Mouse (Mus musculus) midbrain, embryonic 15.5 days (tissue): ENCODE measurements around the gene Tpcn1. TPM values are rescaled to one million over a fixed set of nuclear protein-coding genes. Genes with fewer than 3 reads are reported as not detected.
A peak's percentile ranks its signal among the peaks of the same experiment; 100 is the strongest.

Experiments
- ATAC-seq: fragments of 200-750 bp; cut with Nextera tagmentation; replicated peaks from 2 replicates; pipeline ENCODE4 v1.8.0; 2017; ENCODE audit warnings: moderate TSS enrichment
- H3K27ac ChIP-seq: fragments of 300-500 bp; sonication (generic); 2 replicates; pipeline ENCODE4 v1.5.1; 2015; ENCODE audit warnings: mild to moderate bottlenecking, inconsistent platforms
- H3K27me3 ChIP-seq: fragments of 300-500 bp; sonication (generic); replicated peaks from 2 replicates; pipeline ENCODE4 v1.6.1; 2015; ENCODE audit warnings: inconsistent platforms
- H3K36me3 ChIP-seq: fragments of 300-500 bp; sonication (generic); replicated peaks from 2 replicates; pipeline ENCODE4 v1.6.1; 2015; ENCODE audit warnings: inconsistent platforms
- H3K4me1 ChIP-seq: fragments of 300-500 bp; sonication (generic); 2 replicates; pipeline ENCODE4 v1.6.1; 2015; ENCODE audit warnings: inconsistent platforms
- H3K4me2 ChIP-seq: fragments of 300-500 bp; sonication (generic); 2 replicates; pipeline ENCODE4 v1.6.1; 2015; ENCODE audit warnings: inconsistent platforms, mild to moderate bottlenecking, moderate library complexity
- H3K4me3 ChIP-seq: fragments of 300-500 bp; sonication (generic); 2 replicates; pipeline ENCODE4 v1.5.1; 2015; ENCODE audit warnings: mild to moderate bottlenecking, inconsistent platforms
- H3K9ac ChIP-seq: fragments of 300-500 bp; sonication (generic); 2 replicates; pipeline ENCODE4 v1.6.1; 2015; ENCODE audit warnings: mild to moderate bottlenecking, inconsistent platforms
- H3K9me3 ChIP-seq: fragments of 300-500 bp; sonication (generic); 2 replicates; pipeline ENCODE4 v1.6.1; 2016; ENCODE audit warnings: inconsistent platforms
- WGBS: fragments of 180-500 bp; shearing (Covaris S2); methylation state at CpG from one replicate; pipeline ENCODE4 v1.1.7; 2015; ENCODE audit warnings: mixed read lengths; 5-methylcytosine and 5-hydroxymethylcytosine counted together
- polyA plus RNA-seq: library from polyadenylated mRNA; unstranded; fragments of >200 nt; fragmentation: Nextera tagmentation; extraction: Ambion mirVana; gene quantifications from 2 replicates; pipeline ENCODE4 v1.2.1, GENCODE M21; 2015

Gene Tpcn1
- polyA plus RNA-seq, 1 experiment from 2014 or later, result 17.7 TPM

GRCm38 (mm10) chr5:120571056-120571740, 17.3 kb downstream of the Tpcn1 start:
- H3K4me3 ChIP-seq, result no peak overlapping the region
- ATAC-seq, result no peak
- WGBS, result 50% methylated on average over 14 of the region's 14 CpGs
- no peak overlapping the region for H3K9ac ChIP-seq
- H3K9me3 ChIP-seq, result no peaks in the 10 kb centered on the region
- peaks cover 52% of the 10 kb centered on the region for H3K4me1 ChIP-seq
- H3K36me3 ChIP-seq, result no peaks in the 10 kb centered on the region
- H3K4me2 ChIP-seq, result no peak overlapping the region
- H3K27ac ChIP-seq, result no peak overlapping the region
- no peaks in the 10 kb centered on the region for H3K27me3 ChIP-seq

DNA sequence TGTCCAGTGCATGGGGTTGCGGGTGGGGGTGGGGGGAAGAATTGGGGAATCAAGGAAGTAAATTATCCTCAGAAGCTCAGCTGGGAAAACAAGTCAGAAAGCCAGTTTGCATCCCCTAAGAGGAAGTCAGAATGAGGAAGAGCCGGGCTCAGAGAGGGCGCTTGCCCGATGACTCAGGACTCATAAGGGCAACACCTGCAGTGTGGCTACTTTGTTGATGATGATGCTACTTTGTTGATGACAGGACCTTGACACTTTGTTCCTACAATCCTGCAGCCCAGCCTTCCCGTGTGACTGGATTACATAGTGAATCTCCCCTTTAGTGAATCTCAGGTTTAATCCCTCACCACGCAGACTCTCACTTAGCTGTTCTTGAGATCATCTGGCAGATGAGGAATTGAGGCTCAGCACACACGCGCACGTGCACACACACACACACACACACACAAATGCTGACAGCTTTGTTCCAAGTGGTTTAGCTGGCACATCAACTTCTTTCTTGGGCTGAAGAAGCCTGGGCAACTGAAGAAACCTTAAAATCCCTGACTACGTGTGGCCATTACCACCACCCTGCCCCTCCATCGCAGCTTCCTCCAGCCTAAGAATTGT, 18.1 kb downstream of the Tpcn1 start:
- no peak overlapping the region for H3K9ac ChIP-seq
- no peaks in the 10 kb centered on the region for H3K36me3 ChIP-seq
- H3K4me2 ChIP-seq, result no peak overlapping the region
- no peaks in the 10 kb centered on the region for H3K27me3 ChIP-seq
- no peaks in the 10 kb centered on the region for H3K9me3 ChIP-seq
- H3K27ac ChIP-seq, result no peak overlapping the region
- H3K4me1 ChIP-seq, result peaks cover 60% of the 10 kb centered on the region
- ATAC-seq, result no peak
- no peak overlapping the region for H3K4me3 ChIP-seq
- 78% methylated on average over 11 of the region's 11 CpGs for WGBS

DNA sequence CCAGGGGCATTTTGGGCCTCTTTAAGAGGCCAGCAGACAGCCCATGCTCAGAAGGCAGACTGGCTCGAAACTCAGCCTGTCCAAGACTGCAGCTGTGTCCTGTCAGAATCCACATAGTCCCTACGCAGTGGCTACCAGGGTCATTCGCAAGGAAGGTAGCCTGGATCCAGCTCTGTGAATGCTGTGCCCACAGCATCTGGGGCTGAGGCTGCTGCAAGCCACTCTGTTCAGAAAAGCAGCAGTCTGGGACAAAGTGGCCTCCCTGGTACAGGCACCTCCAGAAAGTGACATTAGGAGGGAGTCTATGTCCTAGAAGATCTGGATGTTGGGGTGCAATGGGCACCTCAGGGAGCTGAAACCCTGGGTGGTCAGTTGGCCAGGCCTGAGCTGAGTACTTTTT, 18.7 kb downstream of the Tpcn1 start:
- Histone ChIP-seq H3K27ac (no peak overlapping the region), H3K4me2 (no peak overlapping the region), H3K9ac (no peak overlapping the region), H3K9me3 (no peaks in the 10 kb centered on the region), H3K27me3 (no peaks in the 10 kb centered on the region), H3K4me1 (peaks cover 65% of the 10 kb centered on the region), H3K4me3 (no peak overlapping the region), H3K36me3 (no peaks in the 10 kb centered on the region)
- no peak for ATAC-seq
- 88% methylated on average over 3 of the region's 3 CpGs for WGBS

- Histone ChIP-seq H3K4me2 (no peak overlapping the region), H3K27ac (peak overlapping the region; percentile 78), H3K36me3 (no peaks in the 10 kb centered on the region), H3K4me3 (no peak overlapping the region), H3K9me3 (no peaks in the 10 kb centered on the region), H3K27me3 (no peaks in the 10 kb centered on the region), H3K4me1 (peaks cover 67% of the 10 kb centered on the region), H3K9ac (no peak overlapping the region)
- WGBS, result 83% methylated on average over 4 of the region's 4 CpGs
- no peak for ATAC-seq
Measured at GRCm38 (mm10) chr5:120568964-120569363, 19.5 kb downstream of the Tpcn1 start.

DNA sequence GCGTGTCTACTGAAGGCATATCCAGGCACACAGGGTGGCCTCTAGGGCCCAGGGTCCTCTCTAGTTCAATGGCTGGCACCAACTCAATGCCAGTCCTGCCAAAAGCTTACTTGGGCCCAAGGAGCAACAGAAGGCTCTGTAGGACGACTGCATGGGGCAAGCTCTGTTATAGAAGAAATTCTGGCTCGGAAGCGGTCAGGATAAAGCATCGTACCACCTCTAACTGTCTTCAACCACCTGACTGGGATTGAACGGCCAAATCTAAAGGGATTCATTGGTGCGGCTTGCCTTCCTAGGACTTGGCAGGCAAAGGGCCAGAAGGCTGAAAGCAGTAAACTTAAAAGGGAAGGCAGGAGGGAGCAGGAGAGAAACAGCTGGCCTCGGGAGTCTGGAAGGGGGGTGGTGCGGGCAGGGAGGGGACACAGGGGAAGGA, 20.1 kb downstream of the Tpcn1 start:
- H3K9me3 ChIP-seq, result no peaks in the 10 kb centered on the region
- peak overlapping the region; percentile 78 for H3K27ac ChIP-seq
- ATAC-seq, result no peak
- H3K9ac ChIP-seq, result no peak overlapping the region
- 47% methylated on average over 9 of the region's 9 CpGs for WGBS
- H3K4me3 ChIP-seq, result no peak overlapping the region
- no peaks in the 10 kb centered on the region for H3K36me3 ChIP-seq
- H3K4me1 ChIP-seq, result peaks cover 71% of the 10 kb centered on the region
- no peaks in the 10 kb centered on the region for H3K27me3 ChIP-seq
- H3K4me2 ChIP-seq, result peak overlapping the region; percentile 18; the same call in 1 of the 2 replicates

DNA sequence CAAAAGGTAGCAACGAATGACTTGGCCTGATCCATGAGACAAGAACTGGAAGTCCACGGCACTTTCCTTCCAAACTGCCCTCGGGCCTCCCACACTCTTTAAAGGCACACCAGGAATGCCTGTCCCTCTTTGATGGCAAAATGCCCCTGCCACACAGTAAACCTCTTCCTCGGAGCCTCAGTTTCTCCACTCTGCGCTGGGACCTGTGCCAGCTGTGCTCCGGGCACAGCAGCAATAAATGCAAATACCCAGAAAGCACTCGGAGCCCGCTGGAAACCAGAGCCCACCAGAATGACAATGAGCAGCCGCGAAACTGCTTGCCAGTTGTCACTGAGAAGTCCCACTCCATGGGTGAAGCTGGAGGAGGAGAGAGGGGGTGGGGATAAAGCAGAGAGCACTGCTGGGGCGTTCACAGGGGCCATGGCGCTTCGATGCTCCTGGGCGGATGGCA, 20.7 kb downstream of the Tpcn1 start:
- no peak overlapping the region for H3K9ac ChIP-seq
- 24% methylated on average over 14 of the region's 14 CpGs for WGBS
- no peak overlapping the region for H3K4me3 ChIP-seq
- no peaks in the 10 kb centered on the region for H3K27me3 ChIP-seq
- peak overlapping the region; percentile 78 for H3K27ac ChIP-seq
- H3K36me3 ChIP-seq, result no peaks in the 10 kb centered on the region
- H3K4me2 ChIP-seq, result peak overlapping the region; percentile 18
- H3K4me1 ChIP-seq, result peaks cover 74% of the 10 kb centered on the region
- no peaks in the 10 kb centered on the region for H3K9me3 ChIP-seq
- peak; percentile 8; the same call in 1 of the 2 replicates for ATAC-seq

DNA sequence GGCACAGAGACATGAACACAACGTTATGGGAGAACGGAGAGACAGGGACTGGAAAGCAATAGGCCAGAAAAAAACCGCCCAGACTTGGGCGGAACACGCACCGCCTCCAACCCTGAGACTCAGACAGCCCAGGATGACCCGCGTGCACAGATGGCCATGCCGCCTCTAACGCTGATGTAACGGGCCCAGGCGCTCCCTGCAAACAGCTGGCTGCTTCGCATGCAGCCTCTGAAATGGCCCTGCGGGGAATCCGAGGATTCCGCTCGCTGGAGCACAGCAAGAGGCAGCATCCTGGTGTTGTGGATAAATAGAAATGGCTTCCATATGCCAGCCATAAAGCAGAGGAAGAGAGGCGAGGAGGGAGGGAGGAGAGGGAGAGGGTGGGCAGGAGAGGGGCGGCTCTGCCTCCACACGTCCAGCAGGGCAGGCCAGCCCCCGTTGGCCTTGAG, 21.2 kb downstream of the Tpcn1 start:
- 11% methylated on average over 21 of the region's 21 CpGs for WGBS
- H3K4me1 ChIP-seq, result peaks cover 75% of the 10 kb centered on the region
- H3K9me3 ChIP-seq, result no peaks in the 10 kb centered on the region
- no peaks in the 10 kb centered on the region for H3K36me3 ChIP-seq
- H3K4me3 ChIP-seq, result no peak overlapping the region
- H3K4me2 ChIP-seq, result peak overlapping the region; percentile 18
- H3K27ac ChIP-seq, result peak overlapping the region; percentile 78
- peak overlapping the region; percentile 2; the same call in 1 of the 2 replicates for H3K9ac ChIP-seq
- H3K27me3 ChIP-seq, result no peaks in the 10 kb centered on the region
- ATAC-seq, result peak; percentile 49

DNA sequence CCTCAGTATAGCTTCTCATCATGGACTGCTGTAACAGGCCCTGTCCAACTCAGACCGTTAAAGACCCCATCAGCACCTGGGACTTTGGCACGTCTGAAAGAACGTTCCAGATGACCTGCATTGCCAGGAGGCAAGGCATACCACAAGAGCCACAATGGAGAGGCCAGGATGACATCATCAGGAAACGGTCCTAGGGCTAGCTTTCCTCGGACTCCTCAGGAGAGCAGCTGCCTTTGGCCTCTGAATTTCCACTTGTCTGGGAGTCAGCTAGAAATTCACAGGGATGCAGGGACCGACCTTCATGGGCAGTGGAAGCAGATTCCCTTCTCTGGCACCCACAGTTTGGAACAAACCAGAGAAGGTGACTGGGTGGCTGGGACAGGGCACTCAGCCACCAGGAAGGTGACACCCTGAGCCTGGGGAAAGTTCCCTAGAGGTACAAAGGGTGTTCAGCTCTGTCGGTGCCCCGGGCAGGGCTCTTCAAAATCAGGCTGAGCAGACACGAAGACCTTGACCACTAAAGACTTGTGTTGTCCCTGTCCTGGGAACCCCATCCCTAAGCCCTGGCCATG, 21.7 kb downstream of the Tpcn1 start:
- Histone ChIP-seq H3K27me3 (no peaks in the 10 kb centered on the region), H3K9ac (no peak overlapping the region; the same call in 1 of the 2 replicates), H3K4me2 (peak overlapping the region; percentile 18; the same call in 1 of the 2 replicates), H3K4me1 (peaks cover 75% of the 10 kb centered on the region), H3K36me3 (no peaks in the 10 kb centered on the region), H3K27ac (peak overlapping the region; percentile 78), H3K9me3 (no peaks in the 10 kb centered on the region), H3K4me3 (no peak overlapping the region)
- WGBS, result 38% methylated on average over 9 of the region's 9 CpGs
- 0 out of 2 replicates have a peak, but pooled peaks have one; percentile 2 for ATAC-seq

DNA sequence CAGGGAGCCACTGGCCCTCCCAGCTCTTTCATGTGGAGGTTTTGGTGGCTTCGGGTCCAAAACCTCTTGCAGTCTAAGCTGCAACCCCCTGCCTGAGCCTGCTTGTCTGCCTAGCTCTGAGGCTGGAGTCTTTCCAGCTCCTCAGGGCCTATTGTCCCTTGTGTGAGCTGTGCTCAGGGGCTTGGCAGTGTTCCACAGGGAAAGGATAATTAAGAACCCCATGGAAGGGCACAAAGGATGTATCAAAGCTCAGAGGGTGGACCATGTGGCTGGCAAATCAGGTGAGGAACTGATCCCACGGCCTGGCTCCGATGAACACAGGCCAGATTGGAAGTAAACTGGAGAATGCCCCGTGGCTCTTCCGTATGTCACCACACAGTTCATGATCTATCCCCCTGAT, 22.4 kb downstream of the Tpcn1 start:
- H3K9me3 ChIP-seq, result no peaks in the 10 kb centered on the region
- peaks cover 71% of the 10 kb centered on the region for H3K4me1 ChIP-seq
- no peak overlapping the region for H3K4me2 ChIP-seq
- H3K27me3 ChIP-seq, result no peaks in the 10 kb centered on the region
- ATAC-seq, result peak; percentile 56
- H3K36me3 ChIP-seq, result no peaks in the 10 kb centered on the region
- 32% methylated on average over 5 of the region's 5 CpGs for WGBS
- H3K9ac ChIP-seq, result no peak overlapping the region
- H3K4me3 ChIP-seq, result no peak overlapping the region
- H3K27ac ChIP-seq, result peak overlapping the region; percentile 78

- Histone ChIP-seq H3K9me3 (no peaks in the 10 kb centered on the region), H3K27me3 (no peaks in the 10 kb centered on the region), H3K9ac (no peak overlapping the region), H3K4me2 (no peak overlapping the region), H3K36me3 (no peaks in the 10 kb centered on the region), H3K4me1 (peaks cover 71% of the 10 kb centered on the region), H3K27ac (peak overlapping the region; percentile 78), H3K4me3 (no peak overlapping the region)
- ATAC-seq, result no peak
- WGBS, result 32% methylated on average over 15 of the region's 15 CpGs
Measured at GRCm38 (mm10) chr5:120565171-120565905, 23.1 kb downstream of the Tpcn1 start.

GRCm38 (mm10) chr5:120563914-120564311, 24.6 kb downstream of the Tpcn1 start:
- Histone ChIP-seq H3K9me3 (no peaks in the 10 kb centered on the region), H3K4me3 (no peak overlapping the region), H3K27me3 (no peaks in the 10 kb centered on the region), H3K4me2 (no peak overlapping the region), H3K36me3 (no peaks in the 10 kb centered on the region), H3K27ac (no peak overlapping the region), H3K9ac (no peak overlapping the region), H3K4me1 (peaks cover 66% of the 10 kb centered on the region)
- ATAC-seq, result no peak
- 66% methylated on average over 4 of the region's 4 CpGs for WGBS
